Mouse (Mus musculus) R1 (cell line): Measurements from ENCODE around the gene Trmt61a.

Experiments used
- DNase-seq: peaks from one replicate; pipeline ENCODE4 v3.0.0-alpha.2; 2018; ENCODE audit warnings: low read depth, low spot score

Gene Trmt61a

GRCm38 (mm10) chr12:111677882-111678669 lies at the start of gene Trmt61a:
Gene Trmt61a (plus strand): TSS chr12:111678105.
- peak; percentile 94 for DNase-seq

GRCm38 (mm10) chr12:111648061-111648645 lies 29.8 kb upstream of the Trmt61a start:
- peak; percentile 76 for DNase-seq

GRCm38 (mm10) chr12:111652953-111653352 lies 25.0 kb upstream of the Trmt61a start:
- DNase-seq, result no peak

- DNase-seq, result peak; percentile 68
Observed at GRCm38 (mm10) chr12:111653434-111653833, 24.5 kb upstream of the Trmt61a start.

- DNase-seq, result no peak
Observed at GRCm38 (mm10) chr12:111655695-111656094, 22.2 kb upstream of the Trmt61a start.

- no peak for DNase-seq
Observed at GRCm38 (mm10) chr12:111659331-111659730, 18.6 kb upstream of the Trmt61a start.

- peak; percentile 45 for DNase-seq
Observed at GRCm38 (mm10) chr12:111660628-111661027, 17.3 kb upstream of the Trmt61a start.

- peak; percentile 88 for DNase-seq
Observed at GRCm38 (mm10) chr12:111661554-111661953, 16.4 kb upstream of the Trmt61a start.

- no peak for DNase-seq
Observed at GRCm38 (mm10) chr12:111663228-111664143, 14.4 kb upstream of the Trmt61a start.

GRCm38 (mm10) chr12:111664144-111664634 lies 13.7 kb upstream of the Trmt61a start:
- peak; percentile 86 for DNase-seq

- DNase-seq, result no peak
Observed at GRCm38 (mm10) chr12:111665041-111665880, 12.6 kb upstream of the Trmt61a start.

GRCm38 (mm10) chr12:111666380-111666779 lies 11.5 kb upstream of the Trmt61a start:
- DNase-seq, result peak; percentile 49

- DNase-seq, result no peak
Observed at GRCm38 (mm10) chr12:111667421-111667820, 10.5 kb upstream of the Trmt61a start.

- DNase-seq, result peak; percentile 94
Observed at GRCm38 (mm10) chr12:111668457-111668912, 9.4 kb upstream of the Trmt61a start.

- DNase-seq, result no peak
Observed at GRCm38 (mm10) chr12:111669000-111669788, 8.7 kb upstream of the Trmt61a start.

- DNase-seq, result no peak
Observed at GRCm38 (mm10) chr12:111669961-111670360, 7.9 kb upstream of the Trmt61a start.

GRCm38 (mm10) chr12:111670371-111670971 lies 7.4 kb upstream of the Trmt61a start:
- peak; percentile 88 for DNase-seq

- peak; percentile 59 for DNase-seq
Observed at GRCm38 (mm10) chr12:111670976-111671375, 6.9 kb upstream of the Trmt61a start.

GRCm38 (mm10) chr12:111671431-111671902 lies 6.4 kb upstream of the Trmt61a start:
- DNase-seq, result peak; percentile 55
